Mouse (Mus musculus) c-Kit-positive CD71-positive TER-119-positive erythroid progenitor cells, embryonic 14.5 days (primary cell): ENCODE measurements around the gene Tagln2.

Experiments
- DNase-seq: peaks from one replicate; pipeline ENCODE4 v3.0.0-alpha.2; 2013; ENCODE audit warnings: low spot score

Gene Tagln2

GRCm38 (mm10) chr1:172503111-172503997, 3.5 kb downstream of the Tagln2 start:
- DNase-seq = no peak

DNA sequence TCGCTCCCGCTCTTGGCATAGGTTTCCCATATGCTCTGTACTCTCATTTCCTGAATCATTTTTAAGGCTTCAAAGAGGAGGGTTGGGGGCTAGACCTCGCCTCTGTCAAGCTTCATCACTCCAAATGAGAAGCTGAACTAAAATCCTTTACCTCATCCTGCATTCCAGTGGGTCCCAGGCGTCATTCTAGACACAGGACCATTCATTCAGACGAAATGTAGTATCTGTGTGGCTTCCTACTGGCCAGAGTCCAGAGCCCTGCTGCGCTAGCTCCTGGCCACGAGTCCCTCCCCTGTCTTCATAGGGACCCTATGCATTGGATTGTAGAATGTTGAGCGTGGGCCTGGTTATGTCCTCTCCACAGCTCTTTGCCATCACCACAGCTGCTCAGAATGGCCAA, 4.9 kb downstream of the Tagln2 start:
- no peak for DNase-seq

DNA sequence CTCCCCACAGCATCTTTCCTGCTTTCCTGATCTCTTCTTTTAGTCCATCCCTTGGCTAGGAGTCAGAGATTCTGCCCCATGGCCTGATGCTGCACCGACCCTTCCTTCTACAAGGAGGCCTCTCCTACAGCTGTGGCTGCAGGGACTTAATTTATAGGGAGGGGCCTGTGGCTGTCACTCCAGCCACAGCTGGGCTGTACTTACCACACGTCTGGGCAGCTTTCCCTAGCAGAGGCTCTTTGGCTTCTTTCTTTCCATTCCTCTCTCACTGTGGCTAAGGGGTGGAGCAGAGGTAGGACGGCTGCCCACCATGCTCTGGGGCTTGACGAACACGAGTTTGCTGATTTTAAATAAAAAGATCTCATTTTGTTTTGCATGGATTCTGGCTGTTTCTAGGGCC, 7.2 kb downstream of the Tagln2 start:
- no peak for DNase-seq

DNA sequence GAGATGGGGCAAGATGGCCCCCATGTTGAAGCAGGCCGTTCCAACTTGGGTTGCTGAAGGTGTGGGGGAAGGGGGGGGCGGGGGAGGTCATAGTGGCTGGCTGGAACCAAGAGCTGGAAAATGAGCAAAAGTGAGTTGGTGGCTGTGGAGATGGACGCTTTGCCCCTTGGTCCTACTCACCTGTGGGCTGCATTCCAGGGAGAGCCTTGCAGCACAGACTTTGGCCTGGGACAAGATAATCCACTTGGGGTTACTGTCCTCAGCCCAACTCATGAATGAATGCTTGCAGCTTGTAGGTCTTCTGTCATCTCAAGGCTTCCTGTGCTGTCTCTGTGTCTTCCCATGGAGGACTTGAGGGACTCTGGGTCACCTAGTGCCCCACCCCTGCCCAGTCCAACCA, 7.9 kb downstream of the Tagln2 start:
- no peak for DNase-seq

- DNase-seq = no peak
Observed at GRCm38 (mm10) chr1:172508172-172508571, 8.3 kb downstream of the Tagln2 start.

DNA sequence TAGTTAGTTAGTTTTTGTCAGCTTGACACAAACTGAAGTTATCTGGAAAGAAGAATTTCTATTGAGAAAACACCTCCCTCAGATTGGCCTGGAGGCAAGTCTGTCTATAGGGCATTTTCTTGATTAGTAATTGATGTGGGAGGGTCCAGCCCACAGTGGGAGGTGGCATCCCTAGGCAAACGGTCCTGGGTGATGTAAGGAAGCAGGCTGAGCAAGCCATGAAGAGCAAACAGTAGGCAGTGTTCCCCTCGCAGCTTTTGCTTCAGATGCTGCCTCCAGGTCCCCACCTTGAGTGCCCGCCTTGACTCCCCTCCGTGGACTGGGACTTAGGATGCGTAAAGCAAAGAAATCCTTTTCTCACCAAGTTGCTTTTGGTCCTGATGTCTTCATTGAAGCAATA, 9.4 kb downstream of the Tagln2 start:
- no peak for DNase-seq

- no peak for DNase-seq
Observed at GRCm38 (mm10) chr1:172509983-172510382, 10.1 kb downstream of the Tagln2 start.

- DNase-seq = no peak
Observed at GRCm38 (mm10) chr1:172510421-172510972, 10.7 kb downstream of the Tagln2 start.

- DNase-seq = no peak
Observed at GRCm38 (mm10) chr1:172512962-172513361, 13.1 kb downstream of the Tagln2 start.

- DNase-seq = no peak
Observed at GRCm38 (mm10) chr1:172513525-172514212, 13.8 kb downstream of the Tagln2 start.

- DNase-seq = no peak
Observed at GRCm38 (mm10) chr1:172514213-172514529, 14.3 kb downstream of the Tagln2 start.

GRCm38 (mm10) chr1:172514551-172515268, 14.9 kb downstream of the Tagln2 start:
- no peak for DNase-seq

- DNase-seq = no peak
Observed at GRCm38 (mm10) chr1:172515396-172515795, 15.5 kb downstream of the Tagln2 start.

GRCm38 (mm10) chr1:172518013-172518412, 18.2 kb downstream of the Tagln2 start:
- DNase-seq = no peak

DNA sequence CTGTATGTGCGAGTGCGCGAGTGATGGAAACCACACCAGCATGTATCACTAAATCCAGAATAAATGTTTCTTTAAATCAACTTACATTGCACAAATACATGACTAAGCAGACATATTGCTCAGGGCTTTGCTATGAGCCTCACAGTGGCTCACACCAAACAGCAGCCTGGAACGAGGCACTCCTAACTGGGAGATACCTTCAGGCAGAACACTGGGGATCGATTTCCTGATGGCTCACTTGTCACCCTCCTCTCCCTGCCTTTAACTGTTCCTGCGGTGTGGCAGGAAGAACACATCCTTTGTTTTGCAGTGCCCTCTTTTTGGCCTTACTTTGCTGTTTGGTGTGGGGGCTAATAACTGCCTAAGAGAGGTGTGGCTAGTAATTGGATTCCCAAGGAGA, 19.8 kb downstream of the Tagln2 start:
- no peak for DNase-seq

DNA sequence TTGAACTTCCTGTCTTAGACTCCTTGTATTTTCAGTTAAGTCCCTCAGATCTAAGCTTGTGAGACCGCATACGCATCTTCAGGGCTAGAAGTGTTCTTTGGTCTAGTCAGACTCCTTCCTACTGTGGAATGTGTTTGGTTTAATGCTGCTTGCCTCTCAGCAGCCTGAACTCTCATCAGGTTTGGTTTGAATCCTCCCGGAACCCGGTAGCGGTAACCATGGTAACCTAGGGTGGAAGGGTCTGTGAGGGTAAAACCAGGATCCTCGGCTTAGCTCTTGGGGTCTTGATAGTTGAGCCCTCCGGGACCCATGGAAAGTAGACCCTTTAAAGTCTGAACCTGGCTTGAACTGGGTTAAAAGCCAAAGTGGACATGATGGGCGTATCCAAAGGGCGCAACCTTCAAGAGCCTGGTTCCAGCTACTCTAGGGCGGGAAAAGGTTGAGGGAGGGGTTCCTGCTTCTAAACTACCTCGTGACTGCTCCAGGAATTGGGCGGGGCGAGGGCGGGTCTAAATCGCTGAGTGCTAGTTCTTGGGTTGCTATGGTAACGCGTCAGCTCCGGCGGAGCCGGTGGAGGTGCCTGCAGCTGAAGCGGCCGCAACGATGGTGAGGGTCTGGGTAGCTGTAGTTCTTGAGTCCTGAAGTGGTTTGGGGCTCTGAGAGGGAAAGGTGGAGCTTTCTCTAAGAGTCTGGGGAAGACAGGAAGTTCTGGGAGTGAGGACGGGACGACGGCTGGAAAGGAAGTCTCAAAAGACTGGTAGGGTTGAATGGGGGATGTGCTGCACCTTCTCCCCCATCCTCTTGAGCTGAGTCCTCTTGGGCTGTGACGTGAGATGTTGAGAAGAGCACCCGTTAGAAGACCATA, 21.0 kb downstream of the Tagln2 start, which contains the start of gene Cfap45:
TSS of gene Cfap45 (plus strand) at position 226 of the 865 bp plus-strand sequence.
- DNase-seq = no peak

- DNase-seq = no peak
Observed at GRCm38 (mm10) chr1:172522524-172522923, 22.7 kb downstream of the Tagln2 start.

DNA sequence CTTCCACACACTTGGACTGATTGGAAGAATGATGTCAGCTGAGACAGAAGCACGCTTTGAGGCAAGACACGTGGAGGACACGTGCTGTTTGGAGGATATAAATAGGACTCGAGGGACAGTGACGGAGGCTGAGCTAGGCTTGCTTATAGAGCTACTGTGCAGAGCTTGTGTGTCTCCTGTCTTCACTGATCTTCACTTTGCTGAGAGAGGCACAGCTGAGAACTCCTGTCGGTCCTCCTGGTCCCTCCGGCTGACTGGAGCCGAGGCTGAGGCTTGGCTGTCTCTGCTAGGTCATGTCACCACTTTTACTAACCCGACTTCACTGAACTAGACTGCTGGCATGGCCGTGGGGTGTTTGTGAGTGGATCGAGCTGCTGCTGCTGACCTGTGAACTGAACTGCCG, 23.9 kb downstream of the Tagln2 start:
- no peak for DNase-seq

- no peak for DNase-seq
Observed at GRCm38 (mm10) chr1:172525027-172525764, 25.3 kb downstream of the Tagln2 start.

DNA sequence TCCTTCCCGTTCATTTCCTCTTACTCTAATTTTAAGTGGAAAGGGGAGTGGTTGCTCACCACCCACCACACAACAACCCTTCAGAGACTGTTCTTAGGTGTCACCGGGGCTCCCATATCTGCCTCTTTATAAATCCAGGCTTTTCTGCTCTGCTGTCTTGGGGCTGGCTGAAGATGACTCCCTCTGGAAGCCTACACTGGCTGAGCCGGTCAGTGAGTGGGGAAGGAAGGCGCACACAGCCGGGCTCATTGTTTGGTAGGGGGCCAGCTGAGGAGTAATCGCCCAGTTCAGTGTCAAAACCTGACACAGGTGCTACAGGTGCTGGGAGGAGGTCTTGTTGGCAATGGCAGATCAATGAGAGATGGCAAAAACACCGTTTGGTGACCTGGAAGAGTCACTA, 26.1 kb downstream of the Tagln2 start:
- no peak for DNase-seq
